Mouse (Mus musculus): ENCODE measurements at regions not wholly inside any gene's neighbourhood (a gene's known extent, or its start where the extent isn't known, plus 50 kb on each side); places are given as distances from the start of the nearest gene placed in this dataset.

GRCm38 (mm10) chr16:24156729-24157430 lies 168.2 kb upstream of the Bcl6 start:
- H3K27ac ChIP-seq = no peak overlapping the region
- no peak overlapping the region for H3K4me3 ChIP-seq
- peaks cover 4% of the 10 kb centered on the region; the same call in 1 of the 2 replicates for H3K4me1 ChIP-seq
- no peaks in the 10 kb centered on the region for H3K27me3 ChIP-seq
- 78% methylated on average over 6 of the region's 6 CpGs for WGBS
- ATAC-seq (ENCODE audit: insufficient number of reproducible peaks, insufficient read depth, low FRiP score, low TSS enrichment, low read depth) = no peak
- no peak overlapping the region for H3K4me2 ChIP-seq
- no peaks in the 10 kb centered on the region for H3K9me3 ChIP-seq
- H3K9ac ChIP-seq = no peak overlapping the region
- H3K36me3 ChIP-seq = no peaks in the 10 kb centered on the region

DNA sequence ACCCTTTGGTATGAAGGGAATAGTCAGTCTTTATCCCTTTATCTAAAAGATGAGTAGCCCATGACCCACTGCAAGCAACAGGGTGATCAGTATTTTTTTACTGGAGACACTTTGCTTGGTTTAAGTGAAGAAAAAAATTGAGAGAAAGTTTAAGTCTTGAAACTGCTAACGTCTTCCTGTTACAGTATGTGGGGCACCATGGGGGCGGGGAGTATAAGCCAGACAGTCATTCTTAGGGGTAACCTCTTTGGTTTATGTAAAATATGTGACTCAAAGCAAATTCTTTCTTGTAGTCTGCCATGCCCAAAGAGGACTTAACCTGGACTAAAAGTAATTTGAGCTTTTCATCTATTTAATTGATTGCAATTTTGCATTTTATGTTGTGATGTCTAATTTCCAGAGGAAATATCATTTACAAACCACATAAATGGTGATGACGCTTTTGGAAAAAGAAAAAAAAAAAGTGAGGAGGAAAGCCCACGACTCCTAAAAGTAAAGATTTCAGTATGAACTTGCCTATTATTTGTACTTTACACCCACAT lies 166.2 kb upstream of the Bcl6 start:
- H3K9ac ChIP-seq = no peak overlapping the region
- no peaks in the 10 kb centered on the region for H3K36me3 ChIP-seq
- no peaks in the 10 kb centered on the region for H3K9me3 ChIP-seq
- H3K27ac ChIP-seq = no peak overlapping the region
- WGBS = 47% methylated on average over 4 of the region's 4 CpGs
- no peak for ATAC-seq (ENCODE audit: insufficient number of reproducible peaks, insufficient read depth, low FRiP score, low TSS enrichment, low read depth)
- no peak overlapping the region for H3K4me3 ChIP-seq
- peaks cover 4% of the 10 kb centered on the region; the same call in 1 of the 2 replicates for H3K4me1 ChIP-seq
- H3K27me3 ChIP-seq = no peaks in the 10 kb centered on the region
- H3K4me2 ChIP-seq = no peak overlapping the region

DNA sequence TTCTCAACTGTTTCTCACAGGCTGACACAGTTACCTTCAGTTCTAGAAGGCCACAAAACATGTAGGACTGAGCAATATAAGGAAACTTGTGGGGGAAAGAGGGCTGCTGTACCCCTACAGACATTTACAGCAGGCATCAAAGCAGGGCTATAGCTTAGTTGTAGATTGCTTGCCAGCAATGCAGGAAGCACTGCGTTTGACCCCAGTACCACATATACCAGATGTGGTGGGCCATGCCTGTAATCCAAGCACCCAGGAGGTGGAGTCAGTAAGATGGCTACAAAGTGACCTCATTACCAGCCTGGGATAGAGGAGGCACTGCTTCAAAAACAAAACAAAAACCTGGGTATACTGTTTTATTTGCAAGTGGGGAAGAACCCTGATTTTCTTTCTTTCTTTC lies 165.3 kb upstream of the Bcl6 start:
- H3K27ac ChIP-seq = no peak overlapping the region
- no peaks in the 10 kb centered on the region for H3K36me3 ChIP-seq
- H3K27me3 ChIP-seq = no peaks in the 10 kb centered on the region
- no peaks in the 10 kb centered on the region for H3K9me3 ChIP-seq
- no peak overlapping the region for H3K9ac ChIP-seq
- ATAC-seq (ENCODE audit: insufficient number of reproducible peaks, insufficient read depth, low FRiP score, low TSS enrichment, low read depth) = no peak
- WGBS = 33% methylated on average over 1 of the region's 1 CpGs
- H3K4me1 ChIP-seq = peaks cover 4% of the 10 kb centered on the region; the same call in 1 of the 2 replicates
- H3K4me2 ChIP-seq = no peak overlapping the region
- H3K4me3 ChIP-seq = no peak overlapping the region

- H3K27ac ChIP-seq = no peak overlapping the region
- H3K36me3 ChIP-seq = no peaks in the 10 kb centered on the region
- H3K9ac ChIP-seq = no peak overlapping the region
- no peak overlapping the region for H3K4me3 ChIP-seq
- no peaks in the 10 kb centered on the region for H3K9me3 ChIP-seq
- peaks cover 4% of the 10 kb centered on the region; the same call in 1 of the 2 replicates for H3K4me1 ChIP-seq
- no peaks in the 10 kb centered on the region for H3K27me3 ChIP-seq
- H3K4me2 ChIP-seq = no peak overlapping the region
- 80% methylated on average over 7 of the region's 7 CpGs for WGBS
- ATAC-seq (ENCODE audit: insufficient number of reproducible peaks, insufficient read depth, low FRiP score, low TSS enrichment, low read depth) = no peak
Measured at GRCm38 (mm10) chr16:24151831-24152247, 163.2 kb upstream of the Bcl6 start.

DNA sequence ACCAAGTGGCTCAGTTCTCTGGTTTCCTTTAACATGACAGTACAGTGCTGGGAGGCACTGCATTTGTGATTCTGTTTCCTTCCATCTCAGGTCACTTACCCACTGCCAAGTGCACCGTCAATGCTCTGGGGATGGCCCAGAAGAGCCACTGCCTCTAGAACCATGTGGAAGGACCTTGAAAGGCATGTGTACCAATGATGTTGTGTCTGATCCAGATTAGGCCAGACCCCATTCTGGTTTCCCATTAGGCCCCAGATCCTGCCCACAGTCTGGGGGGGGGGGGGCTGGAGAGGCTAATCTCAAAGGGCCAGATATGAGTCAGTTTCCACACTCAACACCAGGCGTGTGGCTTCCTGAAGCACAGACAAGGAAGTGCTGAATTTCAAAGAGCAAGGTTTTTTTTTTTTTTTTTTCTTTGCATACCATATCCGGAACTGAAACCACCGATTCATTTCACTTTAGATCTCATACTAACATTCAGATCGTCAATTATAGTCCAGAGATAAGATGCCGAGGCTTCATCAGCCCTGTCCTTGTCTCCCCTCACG lies 162.6 kb upstream of the Bcl6 start:
- Histone ChIP-seq H3K4me1 (peaks cover 4% of the 10 kb centered on the region; the same call in 1 of the 2 replicates), H3K27ac (no peak overlapping the region), H3K4me3 (no peak overlapping the region), H3K27me3 (no peaks in the 10 kb centered on the region), H3K9me3 (no peaks in the 10 kb centered on the region), H3K36me3 (no peaks in the 10 kb centered on the region), H3K4me2 (no peak overlapping the region), H3K9ac (no peak overlapping the region)
- ATAC-seq (ENCODE audit: insufficient number of reproducible peaks, insufficient read depth, low FRiP score, low TSS enrichment, low read depth) = no peak
- WGBS = 61% methylated on average over 7 of the region's 7 CpGs

DNA sequence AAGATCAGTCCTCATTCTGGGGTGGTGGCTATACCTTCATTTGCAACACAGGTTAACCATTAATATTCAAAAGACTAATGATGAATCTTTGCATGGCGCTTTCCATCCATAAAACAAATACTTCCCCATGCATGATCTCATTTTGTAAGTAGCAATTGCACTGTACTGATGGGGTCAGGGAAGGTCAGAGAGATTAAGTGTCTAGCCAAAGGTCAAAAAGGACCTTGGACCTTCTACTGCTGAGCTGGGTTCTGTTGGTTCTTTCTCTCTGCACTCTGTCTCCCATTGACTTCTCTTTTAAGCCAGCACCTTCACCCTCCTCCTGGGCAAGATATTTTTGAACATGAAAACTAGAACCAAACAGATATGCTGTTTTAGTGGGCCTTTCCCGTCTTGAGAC lies 161.9 kb upstream of the Bcl6 start:
- WGBS = 79% methylated on average over 2 of the region's 2 CpGs
- no peaks in the 10 kb centered on the region for H3K27me3 ChIP-seq
- no peak overlapping the region for H3K27ac ChIP-seq
- no peak overlapping the region for H3K4me2 ChIP-seq
- H3K4me3 ChIP-seq = no peak overlapping the region
- peaks cover 4% of the 10 kb centered on the region; the same call in 1 of the 2 replicates for H3K4me1 ChIP-seq
- ATAC-seq (ENCODE audit: insufficient number of reproducible peaks, insufficient read depth, low FRiP score, low TSS enrichment, low read depth) = no peak
- no peaks in the 10 kb centered on the region for H3K9me3 ChIP-seq
- no peaks in the 10 kb centered on the region for H3K36me3 ChIP-seq
- no peak overlapping the region for H3K9ac ChIP-seq

- H3K9me3 ChIP-seq = no peaks in the 10 kb centered on the region
- H3K36me3 ChIP-seq = no peaks in the 10 kb centered on the region
- no peak overlapping the region for H3K4me3 ChIP-seq
- no peak overlapping the region for H3K27ac ChIP-seq
- H3K27me3 ChIP-seq = no peaks in the 10 kb centered on the region
- no peak for ATAC-seq (ENCODE audit: insufficient number of reproducible peaks, insufficient read depth, low FRiP score, low TSS enrichment, low read depth)
- 86% methylated on average over 4 of the region's 4 CpGs for WGBS
- no peaks in the 10 kb centered on the region for H3K4me1 ChIP-seq
- no peak overlapping the region for H3K4me2 ChIP-seq
- no peak overlapping the region for H3K9ac ChIP-seq
Measured at GRCm38 (mm10) chr16:24149441-24149840, 160.8 kb upstream of the Bcl6 start.

GRCm38 (mm10) chr16:24143894-24144293 lies 155.2 kb upstream of the Bcl6 start:
- ATAC-seq (ENCODE audit: insufficient number of reproducible peaks, insufficient read depth, low FRiP score, low TSS enrichment, low read depth) = no peak
- 86% methylated on average over 3 of the region's 3 CpGs for WGBS
- H3K4me3 ChIP-seq = no peak overlapping the region

DNA sequence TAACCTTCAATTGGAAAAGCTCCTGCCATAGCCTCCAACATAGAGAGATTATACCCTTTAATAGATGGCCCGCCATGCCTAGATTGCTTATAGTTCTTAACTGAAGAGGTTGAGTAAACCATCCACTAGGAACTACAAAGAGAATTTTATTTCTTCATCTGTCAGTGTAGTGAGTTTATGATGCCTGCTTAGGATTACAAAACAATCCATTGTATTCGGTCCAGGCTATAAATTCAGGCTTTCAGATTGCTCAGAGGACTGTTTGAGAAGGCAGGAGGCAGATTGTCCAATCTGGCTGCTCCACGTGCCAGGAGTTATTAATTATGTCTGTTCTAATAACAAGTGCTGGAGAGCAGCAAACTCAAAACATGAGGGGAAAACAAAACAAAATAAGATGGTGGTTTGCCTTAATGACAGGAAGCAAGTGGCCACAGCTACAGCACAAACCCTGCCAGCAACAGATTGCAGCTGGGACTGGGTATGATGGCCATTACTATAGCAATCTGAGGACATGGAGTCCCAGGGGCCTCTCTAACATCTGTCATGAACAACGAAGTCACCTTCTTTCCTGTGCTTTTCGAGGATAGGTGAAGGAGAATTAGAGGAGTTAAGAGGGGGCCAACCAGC lies 154.4 kb upstream of the Bcl6 start:
- Histone ChIP-seq H3K9ac (no peak overlapping the region), H3K4me1 (no peaks in the 10 kb centered on the region), H3K27me3 (no peaks in the 10 kb centered on the region), H3K4me3 (no peak overlapping the region), H3K9me3 (no peaks in the 10 kb centered on the region), H3K36me3 (no peaks in the 10 kb centered on the region), H3K27ac (no peak overlapping the region), H3K4me2 (no peak overlapping the region)
- no peak for ATAC-seq (ENCODE audit: insufficient number of reproducible peaks, insufficient read depth, low FRiP score, low TSS enrichment, low read depth)
- WGBS = 44% methylated on average over 5 of the region's 5 CpGs

More at GRCm38 (mm10) chr16:24143894-24144293, 155.2 kb upstream of the Bcl6 start:
- H3K36me3 ChIP-seq = no peaks in the 10 kb centered on the region
- no peak overlapping the region for H3K4me2 ChIP-seq
- H3K9ac ChIP-seq = no peak overlapping the region
- no peaks in the 10 kb centered on the region for H3K9me3 ChIP-seq
- H3K27me3 ChIP-seq = no peaks in the 10 kb centered on the region
- no peaks in the 10 kb centered on the region for H3K4me1 ChIP-seq
- no peak overlapping the region for H3K27ac ChIP-seq

- Histone ChIP-seq H3K36me3 (no peaks in the 10 kb centered on the region), H3K27ac (no peak overlapping the region), H3K27me3 (no peaks in the 10 kb centered on the region), H3K4me1 (no peaks in the 10 kb centered on the region), H3K4me2 (no peak overlapping the region), H3K9me3 (no peaks in the 10 kb centered on the region), H3K9ac (no peak overlapping the region), H3K4me3 (no peak overlapping the region)
- WGBS = 87% methylated on average over 3 of the region's 3 CpGs
- ATAC-seq (ENCODE audit: insufficient number of reproducible peaks, insufficient read depth, low FRiP score, low TSS enrichment, low read depth) = no peak
Measured at GRCm38 (mm10) chr16:24139109-24139508, 150.5 kb upstream of the Bcl6 start.

GRCm38 (mm10) chr16:24137266-24138033 lies 148.8 kb upstream of the Bcl6 start:
- Histone ChIP-seq H3K4me3 (no peak overlapping the region), H3K9me3 (no peaks in the 10 kb centered on the region), H3K4me1 (no peaks in the 10 kb centered on the region), H3K4me2 (no peak overlapping the region), H3K9ac (no peak overlapping the region), H3K27me3 (no peaks in the 10 kb centered on the region), H3K36me3 (no peaks in the 10 kb centered on the region), H3K27ac (no peak overlapping the region)
- 63% methylated on average over 7 of the region's 7 CpGs for WGBS
- no peak for ATAC-seq (ENCODE audit: insufficient number of reproducible peaks, insufficient read depth, low FRiP score, low TSS enrichment, low read depth)
